Mouse (Mus musculus) cortical plate, adult 2 months (tissue): ENCODE results near the gene Col23a1.

Experiments
- CTCF ChIP-seq: fragments of 200-500 bp; IDR thresholded peaks from 2 replicates; pipeline ENCODE4 v1.5.1; 2011; ENCODE audit warnings: mild to moderate bottlenecking, control low read depth, low read length; ENCODE audit not compliant: insufficient read depth; ENCODE audit errors: extremely low read depth
- POLR2A ChIP-seq: fragments of 200-500 bp; IDR thresholded peaks from 2 replicates; pipeline ENCODE4 v1.6.1; 2011; ENCODE audit warnings: mild to moderate bottlenecking, low read length, control low read depth; ENCODE audit not compliant: insufficient read depth; ENCODE audit errors: extremely low read depth

GRCm38 (mm10) chr11:51390521-51390920 is 100.8 kb downstream of the Col23a1 start:
- no peak for TF ChIP-seq CTCF
- no peak for TF ChIP-seq POLR2A
